Mouse (Mus musculus) intestine, embryonic 15.5 days (tissue): ENCODE results near the gene Ccdc88c. TPM values are rescaled to one million over a fixed set of nuclear protein-coding genes. Genes with fewer than 3 reads are reported as not detected.

ENCODE experiments used
- ATAC-seq: fragments of 200-750 bp; cut with Nextera tagmentation; 2 replicates; pipeline ENCODE4 v1.8.0; 2017; ENCODE audit warnings: moderate TSS enrichment, moderate library complexity
- H3K27ac ChIP-seq: fragments of 300-500 bp; sonication (generic); 2 replicates; pipeline ENCODE4 v1.5.1; 2015; ENCODE audit warnings: mild to moderate bottlenecking, inconsistent platforms
- H3K27me3 ChIP-seq: fragments of 300-500 bp; sonication (generic); replicated peaks from 2 replicates; pipeline ENCODE4 v1.6.1; 2015; ENCODE audit warnings: inconsistent platforms
- H3K36me3 ChIP-seq: fragments of 300-500 bp; sonication (generic); 2 replicates; pipeline ENCODE4 v1.6.1; 2015; ENCODE audit warnings: inconsistent platforms
- H3K4me1 ChIP-seq: fragments of 300-500 bp; sonication (generic); replicated peaks from 2 replicates; pipeline ENCODE4 v1.6.1; 2015; ENCODE audit warnings: inconsistent platforms
- H3K4me2 ChIP-seq: fragments of 300-500 bp; sonication (generic); replicated peaks from 2 replicates; pipeline ENCODE4 v1.6.1; 2015; ENCODE audit warnings: mild to moderate bottlenecking, inconsistent platforms
- H3K4me3 ChIP-seq: fragments of 300-500 bp; sonication (generic); replicated peaks from 2 replicates; pipeline ENCODE4 v1.5.1; 2015; ENCODE audit warnings: inconsistent platforms
- H3K9ac ChIP-seq: fragments of 300-500 bp; sonication (generic); 2 replicates; pipeline ENCODE4 v1.6.1; 2015; ENCODE audit warnings: inconsistent platforms
- H3K9me3 ChIP-seq: fragments of 300-500 bp; sonication (generic); 2 replicates; pipeline ENCODE4 v1.6.1; 2016; ENCODE audit warnings: inconsistent platforms
- WGBS: fragments of 180-500 bp; shearing (Covaris S2); methylation state at CpG from one replicate; pipeline ENCODE4 v1.1.7; 2015; 5-methylcytosine and 5-hydroxymethylcytosine counted together
- polyA plus RNA-seq: library from polyadenylated mRNA; unstranded; fragments of >200 nt; fragmentation: Nextera tagmentation; extraction: Ambion mirVana; gene quantifications from 2 replicates; pipeline ENCODE4 v1.2.1, GENCODE M21; 2015

Gene Ccdc88c
- polyA plus RNA-seq, 1 experiment from 2014 or later = 14.9 TPM

- Histone ChIP-seq H3K36me3 (peaks cover 5% of the 10 kb centered on the region; the same call in 1 of the 2 replicates), H3K27me3 (no peaks in the 10 kb centered on the region), H3K9ac (no peak overlapping the region), H3K4me1 (peaks cover 6% of the 10 kb centered on the region; the same call in 1 of the 2 replicates), H3K4me2 (0 out of 2 replicates have a peak overlapping the region, but pooled peaks have one; percentile 26), H3K27ac (no peak overlapping the region), H3K9me3 (no peaks in the 10 kb centered on the region), H3K4me3 (no peak overlapping the region)
- ATAC-seq = peak; percentile 88
- WGBS = 28% methylated on average over 9 of the region's 9 CpGs
Measured at GRCm38 (mm10) chr12:100952193-100952931, 76.5 kb downstream of the Ccdc88c start.

GRCm38 (mm10) chr12:100949146-100949545, 79.7 kb downstream of the Ccdc88c start:
- no peak overlapping the region for H3K27ac ChIP-seq
- 77% methylated on average over 5 of the region's 5 CpGs for WGBS
- no peaks in the 10 kb centered on the region for H3K27me3 ChIP-seq
- no peaks in the 10 kb centered on the region for H3K9me3 ChIP-seq
- no peak overlapping the region for H3K4me3 ChIP-seq
- H3K9ac ChIP-seq = no peak overlapping the region
- peaks cover 4% of the 10 kb centered on the region; the same call in 1 of the 2 replicates for H3K4me1 ChIP-seq
- H3K36me3 ChIP-seq = peaks cover 9% of the 10 kb centered on the region
- no peak overlapping the region for H3K4me2 ChIP-seq
- no peak for ATAC-seq

- Histone ChIP-seq H3K36me3 (peaks cover 10% of the 10 kb centered on the region), H3K9ac (no peak overlapping the region), H3K9me3 (no peaks in the 10 kb centered on the region), H3K4me2 (no peak overlapping the region), H3K27me3 (no peaks in the 10 kb centered on the region), H3K27ac (no peak overlapping the region), H3K4me1 (peaks cover 4% of the 10 kb centered on the region; the same call in 1 of the 2 replicates), H3K4me3 (no peak overlapping the region)
- ATAC-seq = no peak
- 88% methylated on average over 6 of the region's 6 CpGs for WGBS
Measured at GRCm38 (mm10) chr12:100948021-100948420, 80.8 kb downstream of the Ccdc88c start.

- Histone ChIP-seq H3K27ac (no peak overlapping the region), H3K27me3 (no peaks in the 10 kb centered on the region), H3K4me2 (no peak overlapping the region), H3K9me3 (no peaks in the 10 kb centered on the region), H3K4me1 (no peaks in the 10 kb centered on the region), H3K9ac (no peak overlapping the region), H3K4me3 (no peak overlapping the region), H3K36me3 (peaks cover 8% of the 10 kb centered on the region)
- ATAC-seq = peak; percentile 44; the same call in 1 of the 2 replicates
- WGBS = 72% methylated on average over 12 of the region's 12 CpGs
Measured at GRCm38 (mm10) chr12:100945948-100946347, 82.9 kb downstream of the Ccdc88c start.

GRCm38 (mm10) chr12:100945501-100945900, 83.4 kb downstream of the Ccdc88c start:
- no peak overlapping the region for H3K4me2 ChIP-seq
- peak; percentile 24; the same call in 1 of the 2 replicates for ATAC-seq
- no peak overlapping the region for H3K27ac ChIP-seq
- peaks cover 8% of the 10 kb centered on the region for H3K36me3 ChIP-seq
- H3K4me3 ChIP-seq = no peak overlapping the region
- no peaks in the 10 kb centered on the region for H3K27me3 ChIP-seq
- no peak overlapping the region for H3K9ac ChIP-seq
- H3K9me3 ChIP-seq = no peaks in the 10 kb centered on the region
- 71% methylated on average over 12 of the region's 12 CpGs for WGBS
- H3K4me1 ChIP-seq = no peaks in the 10 kb centered on the region

GRCm38 (mm10) chr12:100944921-100945336, 83.9 kb downstream of the Ccdc88c start:
- 0 out of 2 replicates have a peak, but pooled peaks have one; percentile 15 for ATAC-seq
- Histone ChIP-seq H3K27ac (no peak overlapping the region), H3K27me3 (no peaks in the 10 kb centered on the region), H3K9me3 (no peaks in the 10 kb centered on the region), H3K4me3 (no peak overlapping the region), H3K4me1 (no peaks in the 10 kb centered on the region), H3K9ac (no peak overlapping the region), H3K36me3 (peaks cover 11% of the 10 kb centered on the region), H3K4me2 (no peak overlapping the region)
- WGBS = 86% methylated on average over 21 of the region's 21 CpGs

GRCm38 (mm10) chr12:100943146-100943545, 85.7 kb downstream of the Ccdc88c start:
- peaks cover 20% of the 10 kb centered on the region; the same call in 1 of the 2 replicates for H3K36me3 ChIP-seq
- no peaks in the 10 kb centered on the region for H3K27me3 ChIP-seq
- no peak overlapping the region for H3K4me3 ChIP-seq
- no peak overlapping the region for H3K4me2 ChIP-seq
- 71% methylated on average over 4 of the region's 4 CpGs for WGBS
- no peaks in the 10 kb centered on the region for H3K9me3 ChIP-seq
- no peak overlapping the region for H3K9ac ChIP-seq
- H3K4me1 ChIP-seq = no peaks in the 10 kb centered on the region
- H3K27ac ChIP-seq = no peak overlapping the region
- no peak for ATAC-seq

GRCm38 (mm10) chr12:100941361-100941760, 87.5 kb downstream of the Ccdc88c start:
- Histone ChIP-seq H3K4me3 (no peak overlapping the region), H3K36me3 (peaks cover 16% of the 10 kb centered on the region; the same call in 1 of the 2 replicates), H3K9ac (no peak overlapping the region), H3K9me3 (no peaks in the 10 kb centered on the region), H3K4me2 (no peak overlapping the region), H3K27ac (no peak overlapping the region), H3K27me3 (no peaks in the 10 kb centered on the region), H3K4me1 (0 out of 2 replicates have a peak, but pooled peaks cover 3% of the 10 kb centered on the region)
- WGBS = 77% methylated on average over 3 of the region's 3 CpGs
- no peak for ATAC-seq

- Histone ChIP-seq H3K27me3 (no peaks in the 10 kb centered on the region), H3K4me3 (no peak overlapping the region), H3K27ac (peak overlapping the region; percentile 66), H3K9me3 (no peaks in the 10 kb centered on the region), H3K4me1 (0 out of 2 replicates have a peak, but pooled peaks cover 3% of the 10 kb centered on the region), H3K4me2 (no peak overlapping the region), H3K9ac (no peak overlapping the region), H3K36me3 (peaks cover 15% of the 10 kb centered on the region; the same call in 1 of the 2 replicates)
- WGBS = 69% methylated on average over 21 of the region's 21 CpGs
- ATAC-seq = no peak
Measured at GRCm38 (mm10) chr12:100937441-100938360, 91.2 kb downstream of the Ccdc88c start.

GRCm38 (mm10) chr12:100936737-100937136, 92.1 kb downstream of the Ccdc88c start:
- H3K36me3 ChIP-seq = peaks cover 15% of the 10 kb centered on the region; the same call in 1 of the 2 replicates
- no peaks in the 10 kb centered on the region for H3K27me3 ChIP-seq
- no peak overlapping the region for H3K9ac ChIP-seq
- H3K27ac ChIP-seq = no peak overlapping the region
- no peaks in the 10 kb centered on the region for H3K9me3 ChIP-seq
- WGBS = 75% methylated on average over 4 of the region's 4 CpGs
- H3K4me3 ChIP-seq = no peak overlapping the region
- ATAC-seq = peak; percentile 36; the same call in 1 of the 2 replicates
- 0 out of 2 replicates have a peak, but pooled peaks cover 3% of the 10 kb centered on the region for H3K4me1 ChIP-seq
- H3K4me2 ChIP-seq = no peak overlapping the region

- 12% methylated on average over 2 of the region's 2 CpGs for WGBS
- no peak overlapping the region for H3K9ac ChIP-seq
- H3K36me3 ChIP-seq = peaks cover 15% of the 10 kb centered on the region; the same call in 1 of the 2 replicates
- peak; percentile 52 for ATAC-seq
- no peak overlapping the region for H3K27ac ChIP-seq
- H3K4me3 ChIP-seq = no peak overlapping the region
- H3K4me2 ChIP-seq = no peak overlapping the region
- no peaks in the 10 kb centered on the region for H3K27me3 ChIP-seq
- H3K4me1 ChIP-seq = 0 out of 2 replicates have a peak, but pooled peaks cover 3% of the 10 kb centered on the region
- no peaks in the 10 kb centered on the region for H3K9me3 ChIP-seq
Measured at GRCm38 (mm10) chr12:100936116-100936515, 92.7 kb downstream of the Ccdc88c start.

- WGBS = 67% methylated on average over 5 of the region's 5 CpGs
- Histone ChIP-seq H3K4me1 (0 out of 2 replicates have a peak, but pooled peaks cover 3% of the 10 kb centered on the region), H3K27ac (no peak overlapping the region), H3K4me2 (no peak overlapping the region), H3K9me3 (no peaks in the 10 kb centered on the region), H3K36me3 (peaks cover 19% of the 10 kb centered on the region), H3K4me3 (no peak overlapping the region), H3K27me3 (no peaks in the 10 kb centered on the region), H3K9ac (no peak overlapping the region)
- ATAC-seq = peak; percentile 35
Measured at GRCm38 (mm10) chr12:100934796-100935195, 94.1 kb downstream of the Ccdc88c start.
